11 mouse cellular contexts compared by ENCODE assay signal in genomic region chr1:168354934-168355333, GRCm38 (mm10).
DNase-seq lines count a peak whose midpoint lies in the region; ATAC-seq and TF ChIP-seq lines count a peak whose summit lies in the region.
"Had no signal": no experiment of that assay in that cellular context is flagged by ENCODE, and none has a peak within 500 bp of the region (broad histone marks: within the 10 kb centered on the region; RNA-seq: fewer than 3 reads in every experiment).

No protein-coding gene starts in this region.

- TF ChIP-seq CTCF in stomach, postnatal 0 days (IDR thresholded peaks at IDR 0.05; ENCODE audit: low read depth) = no peak

- 22% methylated on average over 4 of the region's 4 CpGs for WGBS in heart, embryonic 12.5 days
- 16% methylated on average over 4 of the region's 4 CpGs for WGBS in neural tube, embryonic 12.5 days
- 4% methylated on average over 4 of the region's 4 CpGs for WGBS in hindbrain, embryonic 14.5 days
- WGBS in stomach, postnatal 0 days = 25% methylated on average over 4 of the region's 4 CpGs

- peak; percentile 19; the same call in 1 of the 2 replicates for ATAC-seq in heart, embryonic 12.5 days (ENCODE audit: insufficient number of reproducible peaks, low FRiP score)
- no peak for ATAC-seq in neural tube, embryonic 12.5 days (ENCODE audit: low FRiP score, low read depth)
- ATAC-seq in hindbrain, embryonic 14.5 days (ENCODE audit: low FRiP score) = no peak
- ATAC-seq in stomach, postnatal 0 days (ENCODE audit: low FRiP score, low TSS enrichment) = no peak

- H3K27ac ChIP-seq in heart, embryonic 12.5 days (ENCODE audit: poor library complexity, severe bottlenecking) = no peak overlapping the region
- no peak overlapping the region for H3K27ac ChIP-seq in neural tube, embryonic 12.5 days
- no peak overlapping the region for H3K27ac ChIP-seq in hindbrain, embryonic 14.5 days
- H3K27ac ChIP-seq in stomach, postnatal 0 days (replicated peaks) = no peak overlapping the region
- H3K27ac ChIP-seq: lung, embryonic 15.5 days had no signal

- no peak for DNase-seq in heart, postnatal 25 days (ENCODE audit: low spot score)
- no peak for DNase-seq in neural tube, embryonic 10.5 days (ENCODE audit: extremely low spot score, low spot score)
- peak; percentile 63 for DNase-seq in hindbrain, embryonic 14.5 days (ENCODE audit: low spot score)
- peak; percentile 32 for DNase-seq in stomach, postnatal 0 days (ENCODE audit: low spot score)
- no peak for DNase-seq in thymus, postnatal 14 days
- DNase-seq in adrenal gland, postnatal 36 days = no peak
- DNase-seq: gastrocnemius, postnatal 36 days; layer of hippocampus, postnatal 36 days had no signal

- H3K4me1 ChIP-seq in heart, embryonic 12.5 days (replicated peaks) = peaks cover 59% of the 10 kb centered on the region
- H3K4me1 ChIP-seq in neural tube, embryonic 12.5 days = peaks cover 90% of the 10 kb centered on the region
- H3K4me1 ChIP-seq in hindbrain, embryonic 14.5 days (replicated peaks; ENCODE audit: control insufficient read depth, insufficient read depth, low read length) = peaks cover 69% of the 10 kb centered on the region
- peaks cover 6% of the 10 kb centered on the region for H3K4me1 ChIP-seq in stomach, postnatal 0 days (replicated peaks; ENCODE audit: control insufficient read depth, insufficient read depth)

- no peak for TF ChIP-seq EP300 in stomach, postnatal 0 days (optimal IDR thresholded peaks at IDR 0.05)

- no peak overlapping the region for H3K4me2 ChIP-seq in heart, embryonic 12.5 days
- peak overlapping the region; percentile 10; the same call in 1 of the 2 replicates for H3K4me2 ChIP-seq in neural tube, embryonic 12.5 days (replicated peaks)
- 0 out of 2 replicates have a peak overlapping the region, but pooled peaks have one; percentile 6 for H3K4me2 ChIP-seq in hindbrain, embryonic 14.5 days (replicated peaks)
- no peak overlapping the region for H3K4me2 ChIP-seq in stomach, postnatal 0 days (replicated peaks; ENCODE audit: low read depth)
- H3K4me2 ChIP-seq: lung, embryonic 15.5 days had no signal

- H3K27me3 ChIP-seq in heart, embryonic 12.5 days (replicated peaks) = no peaks in the 10 kb centered on the region
- no peaks in the 10 kb centered on the region for H3K27me3 ChIP-seq in neural tube, embryonic 12.5 days (replicated peaks)
- no peaks in the 10 kb centered on the region for H3K27me3 ChIP-seq in hindbrain, embryonic 14.5 days (ENCODE audit: control insufficient read depth, insufficient read depth, low read length)
- H3K27me3 ChIP-seq in stomach, postnatal 0 days (ENCODE audit: control insufficient read depth, insufficient read depth, low read length) = no peaks in the 10 kb centered on the region
- H3K27me3 ChIP-seq: lung, embryonic 15.5 days had no signal

- H3K9ac ChIP-seq in heart, embryonic 12.5 days = no peak overlapping the region
- H3K9ac ChIP-seq in neural tube, embryonic 12.5 days = no peak overlapping the region
- no peak overlapping the region for H3K9ac ChIP-seq in hindbrain, embryonic 14.5 days
- H3K9ac ChIP-seq in stomach, postnatal 0 days (ENCODE audit: low read length) = no peak overlapping the region
- H3K9ac ChIP-seq: lung, embryonic 15.5 days had no signal

- no peak overlapping the region for H3K4me3 ChIP-seq in heart, embryonic 12.5 days
- H3K4me3 ChIP-seq in neural tube, embryonic 12.5 days = no peak overlapping the region
- H3K4me3 ChIP-seq in hindbrain, embryonic 14.5 days (replicated peaks; ENCODE audit: low read length) = no peak overlapping the region
- H3K4me3 ChIP-seq in stomach, postnatal 0 days (ENCODE audit: low read depth, low read length) = no peak overlapping the region
- H3K4me3 ChIP-seq: lung, embryonic 15.5 days had no signal

- intact Hi-C loops in heart, postnatal 25 days (cut with DNase I) = no loop called here

- peaks cover 11% of the 10 kb centered on the region for H3K36me3 ChIP-seq in heart, embryonic 12.5 days
- no peaks in the 10 kb centered on the region; the same call in 1 of the 2 replicates for H3K36me3 ChIP-seq in neural tube, embryonic 12.5 days
- H3K36me3 ChIP-seq in hindbrain, embryonic 14.5 days (replicated peaks; ENCODE audit: control insufficient read depth, insufficient read depth) = no peaks in the 10 kb centered on the region
- no peaks in the 10 kb centered on the region for H3K36me3 ChIP-seq in stomach, postnatal 0 days (ENCODE audit: control insufficient read depth, insufficient read depth, low read length)

- H3K9me3 ChIP-seq in heart, embryonic 12.5 days (replicated peaks) = no peaks in the 10 kb centered on the region
- no peaks in the 10 kb centered on the region for H3K9me3 ChIP-seq in neural tube, embryonic 12.5 days
- no peaks in the 10 kb centered on the region for H3K9me3 ChIP-seq in hindbrain, embryonic 14.5 days (ENCODE audit: control insufficient read depth, low read length)
- H3K9me3 ChIP-seq in stomach, postnatal 0 days (ENCODE audit: control insufficient read depth, low read length) = no peaks in the 10 kb centered on the region
- H3K9me3 ChIP-seq: lung, embryonic 15.5 days had no signal

Comparison
In these comparisons a context has a peak if more than half of its experiments do, and no peak if none do; other contexts are left out.
1. H3K4me2 ChIP-seq: peak in neural tube, embryonic 12.5 days (single experiment) and hindbrain, embryonic 14.5 days (single experiment); none in heart, embryonic 12.5 days (single experiment) and stomach, postnatal 0 days (single experiment).
2. DNase-seq: peak in hindbrain, embryonic 14.5 days (single experiment) and stomach, postnatal 0 days (single experiment); none in heart, postnatal 25 days (single experiment), neural tube, embryonic 10.5 days (single experiment), thymus, postnatal 14 days (single experiment) and adrenal gland, postnatal 36 days (0 of 2).